Mouse (Mus musculus): ENCODE data around the gene 4930558C23Rik.

DNA sequence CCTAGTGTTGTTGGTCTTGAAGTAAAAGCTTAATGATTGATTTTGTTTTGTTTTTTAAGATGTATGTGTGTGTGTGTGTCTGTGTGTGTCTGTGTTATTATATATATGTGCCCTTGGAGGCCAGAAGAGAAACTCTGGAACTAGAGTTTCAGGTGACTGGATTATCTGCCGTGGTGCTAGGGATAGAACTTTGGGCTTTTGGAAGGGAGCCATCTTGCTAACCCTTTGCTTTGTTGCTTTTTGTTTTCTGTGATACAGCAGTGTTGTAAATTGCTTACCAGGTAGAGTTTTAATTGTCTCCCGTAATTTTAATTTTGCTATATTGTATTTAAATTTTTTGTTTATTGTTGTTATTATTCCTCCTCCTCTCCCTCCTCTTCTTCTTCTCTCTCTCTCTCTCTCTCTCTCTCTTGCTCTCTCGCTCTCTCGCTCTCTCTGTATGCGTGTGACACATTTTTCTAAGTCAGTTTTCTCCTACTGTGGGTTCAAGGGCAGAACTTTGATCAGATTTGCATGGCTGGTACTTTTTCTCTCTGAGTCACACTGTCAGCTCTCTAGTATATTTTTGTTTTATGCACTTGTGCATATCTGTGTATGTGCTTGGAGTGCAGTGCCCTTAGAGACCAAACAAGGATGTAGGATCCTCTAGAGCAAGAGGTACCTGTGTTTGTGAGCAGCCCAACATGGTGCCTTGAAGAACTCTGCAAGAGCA, 39.9 kb upstream of the 4930558C23Rik start:
- TF ChIP-seq GATA1 (IDR thresholded peaks at IDR 0.05; ENCODE audit: low read length), result no peak
- TF ChIP-seq TAL1 (IDR thresholded peaks at IDR 0.05; ENCODE audit: low read length), result no peak
